Mouse (Mus musculus): ENCODE data around the gene Fkbp1b.

- TF ChIP-seq CTCF (conservative IDR thresholded peaks at IDR 0.05; ENCODE audit: low read length) (no peak), POU5F1 (IDR thresholded peaks at IDR 0.05; ENCODE audit: borderline replicate concordance, low read length) (no peak)
These were observed 30.4 kb downstream of the Fkbp1b start for GRCm38 (mm10) chr12:4811036-4811435.

All from E14TG2a.4 (cell line).